Mouse (Mus musculus): ENCODE measurements around the gene Grtp1. TPM values are rescaled to one million over a fixed set of nuclear protein-coding genes. Genes with fewer than 3 reads are reported as not detected.
A peak's percentile ranks its signal among the peaks of the same experiment; 100 is the strongest.

The Grtp1 gene
- polyA plus RNA-seq, 1 experiment from 2014 or later, result 13.6 TPM

DNA sequence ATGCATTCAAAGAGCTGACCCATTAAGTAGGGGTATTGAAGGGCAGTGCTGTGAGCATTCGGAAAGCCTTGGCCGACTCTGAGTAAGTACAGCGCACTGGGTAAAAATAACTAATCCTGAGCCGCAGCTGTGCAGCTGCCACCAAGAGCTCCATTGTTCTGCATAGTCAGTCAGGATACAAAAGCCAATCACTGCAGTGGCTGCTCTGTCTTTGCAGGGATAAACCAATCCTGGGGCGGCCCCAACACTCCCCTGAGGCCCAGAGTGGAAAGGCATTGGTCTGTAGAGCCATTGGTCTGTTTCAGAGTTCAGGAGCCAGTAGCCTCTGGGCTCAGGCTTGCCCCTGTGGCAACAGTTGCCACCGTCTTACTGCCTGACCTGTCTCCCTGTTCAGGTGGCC is 25.9 kb upstream of the Grtp1 start:
- peak; percentile 23 for ATAC-seq (replicated peaks; ENCODE audit: insufficient number of reproducible peaks, insufficient read depth, low FRiP score, low read depth)
- H3K27me3 ChIP-seq, result no peaks in the 10 kb centered on the region
- 0 out of 2 replicates have a peak overlapping the region, but pooled peaks have one; percentile 9 for H3K9ac ChIP-seq
- no peaks in the 10 kb centered on the region for H3K9me3 ChIP-seq (replicated peaks)
- H3K4me3 ChIP-seq, result no peak overlapping the region
- peak overlapping the region; percentile 79 for H3K27ac ChIP-seq
- 0 out of 2 replicates have a peak overlapping the region, but pooled peaks have one; percentile 12 for H3K4me2 ChIP-seq
- WGBS, result 40% methylated on average over 6 of the region's 6 CpGs
- peaks cover 51% of the 10 kb centered on the region for H3K4me1 ChIP-seq (replicated peaks)
- H3K36me3 ChIP-seq, result peaks cover 21% of the 10 kb centered on the region; the same call in 1 of the 2 replicates

DNA sequence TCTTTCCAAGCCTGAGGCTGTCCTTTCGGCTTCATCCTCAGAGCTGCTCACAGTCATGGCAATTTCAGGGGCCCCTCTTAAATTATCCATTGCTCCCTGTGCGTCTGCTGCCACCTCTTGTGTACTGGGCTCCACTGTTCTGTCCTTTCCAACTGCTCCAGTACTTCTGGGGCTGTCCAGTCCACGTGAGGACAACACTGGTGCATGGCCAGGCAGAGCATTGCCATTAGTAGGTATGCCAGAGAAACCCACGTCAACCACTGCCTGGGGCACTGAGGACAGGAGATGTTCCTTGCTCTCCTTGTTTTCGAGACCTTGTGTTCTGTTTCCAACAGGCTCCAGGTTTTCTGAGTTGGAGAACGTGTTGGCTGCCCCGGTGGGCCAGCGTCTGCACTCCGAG is 24.0 kb upstream of the Grtp1 start:
- no peak for ATAC-seq (replicated peaks; ENCODE audit: insufficient number of reproducible peaks, insufficient read depth, low FRiP score, low read depth)

DNA sequence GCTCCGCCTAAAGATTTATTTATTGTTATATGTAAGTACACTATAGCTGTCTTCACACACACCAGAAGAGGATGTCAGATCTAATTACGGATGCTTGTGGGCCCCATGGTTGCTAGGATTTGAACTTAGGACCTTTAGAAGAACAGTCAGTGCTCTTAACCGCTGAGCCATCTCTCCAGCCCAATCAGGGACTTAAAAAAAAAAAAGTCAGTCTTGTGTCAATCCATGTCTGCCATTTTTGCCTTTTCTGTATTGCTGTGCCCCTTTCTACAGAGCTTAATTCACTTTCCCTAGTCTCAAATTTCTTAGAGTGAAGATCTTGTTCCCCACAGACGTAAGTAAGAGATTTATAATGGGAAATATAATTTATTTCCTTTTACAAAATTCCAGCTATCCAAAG is 18.0 kb upstream of the Grtp1 start:
- Histone ChIP-seq H3K4me1 (replicated peaks) (peaks cover 21% of the 10 kb centered on the region), H3K4me3 (no peak overlapping the region), H3K9ac (no peak overlapping the region), H3K36me3 (peaks cover 12% of the 10 kb centered on the region; the same call in 1 of the 2 replicates), H3K4me2 (no peak overlapping the region), H3K27ac (no peak overlapping the region), H3K9me3 (replicated peaks) (no peaks in the 10 kb centered on the region), H3K27me3 (no peaks in the 10 kb centered on the region)
- ATAC-seq (replicated peaks; ENCODE audit: insufficient number of reproducible peaks, insufficient read depth, low FRiP score, low read depth), result no peak
- WGBS, result 82% methylated on average over 4 of the region's 4 CpGs

More for the DNA sequence above, 24.0 kb upstream of the Grtp1 start:
- Histone ChIP-seq H3K27me3 (no peaks in the 10 kb centered on the region), H3K9ac (no peak overlapping the region), H3K27ac (no peak overlapping the region), H3K4me1 (replicated peaks) (peaks cover 36% of the 10 kb centered on the region), H3K4me2 (no peak overlapping the region), H3K9me3 (replicated peaks) (no peaks in the 10 kb centered on the region), H3K4me3 (no peak overlapping the region), H3K36me3 (peaks cover 21% of the 10 kb centered on the region; the same call in 1 of the 2 replicates)
- WGBS, result 80% methylated on average over 9 of the region's 9 CpGs

DNA sequence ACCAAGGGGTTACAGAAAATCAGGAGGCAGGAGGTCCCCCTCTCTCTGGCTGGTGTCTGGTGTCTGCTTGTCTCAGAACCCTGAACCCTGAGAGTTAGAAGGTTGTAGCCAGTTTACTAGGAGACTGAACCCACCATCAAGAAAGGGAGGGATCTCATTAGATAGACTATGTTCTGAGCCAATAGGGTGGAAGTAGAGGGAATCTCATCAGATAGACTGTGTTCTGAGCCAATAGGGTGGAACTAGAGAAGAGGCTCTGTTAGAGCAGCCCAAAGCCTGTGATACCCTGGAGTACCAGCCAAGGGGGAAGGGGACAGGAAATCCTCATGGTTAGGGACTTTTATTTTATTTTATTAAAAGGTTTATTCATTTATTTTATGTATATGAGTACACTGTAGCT is 17.6 kb upstream of the Grtp1 start:
- no peak overlapping the region for H3K27ac ChIP-seq
- no peaks in the 10 kb centered on the region for H3K9me3 ChIP-seq (replicated peaks)
- peaks cover 8% of the 10 kb centered on the region; the same call in 1 of the 2 replicates for H3K36me3 ChIP-seq
- peaks cover 26% of the 10 kb centered on the region for H3K4me1 ChIP-seq (replicated peaks)
- H3K27me3 ChIP-seq, result no peaks in the 10 kb centered on the region
- H3K4me3 ChIP-seq, result no peak overlapping the region
- H3K9ac ChIP-seq, result no peak overlapping the region
- ATAC-seq (replicated peaks; ENCODE audit: insufficient number of reproducible peaks, insufficient read depth, low FRiP score, low read depth), result no peak
- no peak overlapping the region for H3K4me2 ChIP-seq

DNA sequence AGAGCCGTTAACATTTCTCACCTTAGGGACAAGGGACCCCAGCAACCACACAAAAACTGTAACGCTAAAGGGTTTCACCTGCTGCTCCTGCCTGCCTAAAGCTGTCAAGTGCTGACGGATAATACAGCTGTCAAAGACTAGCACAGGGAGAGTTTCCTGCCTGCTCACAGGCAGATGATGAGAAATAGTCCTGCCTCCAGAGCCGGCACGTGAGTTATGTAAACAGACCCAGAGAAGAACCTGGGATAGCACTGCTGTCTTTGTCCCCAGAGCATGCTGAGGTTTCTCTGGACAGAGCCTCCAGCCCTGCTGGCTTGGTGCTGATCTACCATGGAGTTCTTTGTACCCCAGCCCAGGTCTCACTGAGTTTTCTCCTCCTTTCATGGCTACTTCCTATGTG is 16.7 kb upstream of the Grtp1 start:
- H3K27ac ChIP-seq, result peak overlapping the region; percentile 61
- H3K36me3 ChIP-seq, result no peaks in the 10 kb centered on the region; the same call in 1 of the 2 replicates
- no peaks in the 10 kb centered on the region for H3K9me3 ChIP-seq (replicated peaks)
- ATAC-seq (replicated peaks; ENCODE audit: insufficient number of reproducible peaks, insufficient read depth, low FRiP score, low read depth), result no peak
- H3K9ac ChIP-seq, result no peak overlapping the region
- no peak overlapping the region for H3K4me3 ChIP-seq
- WGBS, result 33% methylated on average over 5 of the region's 5 CpGs
- H3K4me1 ChIP-seq (replicated peaks), result peaks cover 26% of the 10 kb centered on the region
- no peaks in the 10 kb centered on the region for H3K27me3 ChIP-seq
- no peak overlapping the region for H3K4me2 ChIP-seq

DNA sequence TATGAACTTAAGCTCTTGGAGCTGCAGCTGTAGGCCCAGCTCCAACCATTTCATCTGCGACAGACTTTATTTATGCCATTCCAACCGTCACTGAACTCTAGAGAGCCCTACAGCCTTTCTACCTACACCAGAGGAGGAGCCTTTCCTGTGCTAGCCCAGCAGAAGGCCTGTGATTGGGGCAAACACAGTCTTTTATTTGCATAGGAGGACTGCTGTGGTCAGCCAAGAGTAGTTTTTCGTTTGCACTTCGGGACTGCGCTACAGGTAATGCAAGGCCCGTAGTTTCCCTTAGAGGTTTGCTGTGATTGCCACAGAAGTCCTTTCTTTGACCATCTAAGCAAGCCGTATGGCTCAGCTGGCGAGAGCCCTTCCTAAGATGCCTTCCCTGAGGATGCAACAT is 16.0 kb upstream of the Grtp1 start:
- WGBS, result 68% methylated on average over 8 of the region's 8 CpGs
- no peak overlapping the region for H3K9ac ChIP-seq
- no peaks in the 10 kb centered on the region; the same call in 1 of the 2 replicates for H3K36me3 ChIP-seq
- ATAC-seq (replicated peaks; ENCODE audit: insufficient number of reproducible peaks, insufficient read depth, low FRiP score, low read depth), result no peak
- no peak overlapping the region for H3K4me2 ChIP-seq
- no peaks in the 10 kb centered on the region for H3K27me3 ChIP-seq
- H3K4me1 ChIP-seq (replicated peaks), result peaks cover 28% of the 10 kb centered on the region
- no peak overlapping the region for H3K4me3 ChIP-seq
- H3K27ac ChIP-seq, result peak overlapping the region; percentile 61
- no peaks in the 10 kb centered on the region for H3K9me3 ChIP-seq (replicated peaks)

DNA sequence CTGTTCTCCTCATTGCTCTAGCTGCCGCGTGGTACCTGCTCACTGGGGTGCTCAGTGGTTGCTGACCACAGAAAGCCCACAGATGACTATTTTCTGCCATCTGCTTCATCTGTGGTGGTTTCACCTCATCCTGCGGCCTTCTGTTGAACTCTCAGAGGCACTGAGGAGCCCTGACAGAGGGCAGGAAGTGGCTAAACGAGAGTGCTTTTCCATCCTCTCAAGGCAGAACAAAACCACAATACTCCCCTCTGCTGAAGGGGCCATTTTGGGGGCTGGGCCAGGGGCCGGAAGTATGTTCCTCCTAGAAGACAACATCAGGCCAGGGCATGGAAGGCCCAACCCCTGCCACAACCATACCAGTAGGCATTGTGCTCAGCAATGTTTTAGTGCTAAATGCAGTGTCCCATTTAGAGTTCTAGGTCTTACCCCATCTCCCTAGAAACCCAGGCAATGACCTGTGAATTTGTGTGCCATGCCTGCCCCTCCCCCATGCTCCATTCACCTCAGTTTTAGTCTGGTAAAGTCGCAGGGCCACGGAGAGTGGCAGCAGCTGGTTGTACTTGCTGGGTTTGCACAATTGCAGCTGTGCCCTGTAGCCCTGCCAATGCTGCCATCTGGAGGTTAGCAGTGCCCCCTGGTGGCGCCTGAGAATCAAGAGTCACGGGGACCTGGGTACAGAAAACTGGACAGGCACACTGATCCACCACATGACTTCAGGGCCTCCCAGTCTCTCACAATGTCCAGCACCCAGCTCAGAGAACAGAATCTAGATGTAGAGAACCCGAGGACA is 13.3 kb upstream of the Grtp1 start:
- no peaks in the 10 kb centered on the region for H3K9me3 ChIP-seq (replicated peaks)
- H3K27ac ChIP-seq, result peak overlapping the region; percentile 58
- H3K4me3 ChIP-seq, result no peak overlapping the region
- no peaks in the 10 kb centered on the region for H3K36me3 ChIP-seq
- peaks cover 46% of the 10 kb centered on the region for H3K4me1 ChIP-seq (replicated peaks)
- no peak overlapping the region for H3K9ac ChIP-seq
- WGBS, result 17% methylated on average over 10 of the region's 10 CpGs
- no peaks in the 10 kb centered on the region for H3K27me3 ChIP-seq
- ATAC-seq (replicated peaks; ENCODE audit: insufficient number of reproducible peaks, insufficient read depth, low FRiP score, low read depth), result peak; percentile 53
- H3K4me2 ChIP-seq, result peak overlapping the region; percentile 35

DNA sequence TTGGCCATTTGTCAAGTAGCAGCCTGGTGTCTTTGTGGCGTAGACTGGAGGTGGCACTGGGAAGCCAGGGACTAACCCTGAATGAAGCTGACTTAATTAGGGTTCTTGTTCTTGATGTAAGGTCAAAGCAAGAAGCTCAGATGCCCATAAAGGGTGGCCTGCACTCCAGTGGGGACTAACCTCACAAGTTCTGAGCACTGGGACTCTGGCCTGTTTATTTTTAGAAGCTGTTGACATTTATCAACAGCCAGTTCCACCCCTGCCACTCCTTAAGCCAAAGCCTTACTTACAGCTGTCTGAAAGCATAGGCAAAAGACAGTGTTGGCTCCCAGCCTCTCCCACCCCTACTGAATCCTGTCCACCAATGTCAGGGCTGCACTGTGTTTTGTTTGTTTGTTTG is 9.3 kb upstream of the Grtp1 start:
- Histone ChIP-seq H3K4me3 (no peak overlapping the region), H3K9ac (no peak overlapping the region), H3K9me3 (replicated peaks) (no peaks in the 10 kb centered on the region), H3K27ac (peak overlapping the region; percentile 94), H3K36me3 (no peaks in the 10 kb centered on the region), H3K4me2 (peak overlapping the region; percentile 38), H3K27me3 (no peaks in the 10 kb centered on the region), H3K4me1 (replicated peaks) (peaks cover 40% of the 10 kb centered on the region)
- 54% methylated on average over 1 of the region's 1 CpGs for WGBS
- peak; percentile 72 for ATAC-seq (replicated peaks; ENCODE audit: insufficient number of reproducible peaks, insufficient read depth, low FRiP score, low read depth)

DNA sequence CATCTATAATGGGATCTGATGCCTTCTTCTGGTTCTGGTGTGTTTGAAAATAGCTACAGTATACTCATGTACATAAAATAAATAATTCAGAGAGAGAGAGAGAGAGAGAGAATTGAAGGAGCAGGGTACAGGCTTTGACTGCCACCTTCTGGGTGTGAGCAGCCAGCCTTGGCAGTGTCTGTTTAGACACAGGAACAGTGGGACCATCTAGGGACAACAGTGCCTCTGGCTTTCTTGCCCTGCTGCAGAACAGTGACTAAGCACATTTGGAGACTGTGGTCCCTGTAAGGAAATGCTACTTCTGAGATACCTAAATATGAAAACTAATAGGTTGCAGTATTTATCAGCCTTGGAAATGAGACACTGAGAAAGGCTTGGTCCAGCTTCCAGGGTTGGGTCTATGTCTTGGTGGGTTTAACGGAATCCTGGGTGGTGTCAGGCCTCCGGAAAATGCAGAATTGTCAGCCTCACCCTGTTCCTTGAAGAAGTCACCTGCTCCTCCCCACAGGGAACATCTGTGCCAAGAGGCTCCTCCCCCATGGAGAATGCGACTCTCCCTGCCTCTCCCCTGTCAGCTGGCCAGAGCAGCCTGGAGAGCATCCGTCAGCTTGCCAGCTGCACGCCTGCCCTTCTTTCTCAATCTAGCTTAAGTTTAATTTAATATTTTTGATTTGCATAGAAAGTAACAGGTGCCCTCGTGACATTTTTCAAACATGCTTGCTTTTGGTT is 8.4 kb upstream of the Grtp1 start:
- H3K4me2 ChIP-seq, result peak overlapping the region; percentile 38; the same call in 1 of the 2 replicates
- no peak overlapping the region for H3K4me3 ChIP-seq
- peak overlapping the region; percentile 94 for H3K27ac ChIP-seq
- no peak overlapping the region for H3K9ac ChIP-seq
- 21% methylated on average over 6 of the region's 6 CpGs for WGBS
- peak; percentile 40; the same call in 1 of the 2 replicates for ATAC-seq (replicated peaks; ENCODE audit: insufficient number of reproducible peaks, insufficient read depth, low FRiP score, low read depth)
- H3K4me1 ChIP-seq (replicated peaks), result peaks cover 43% of the 10 kb centered on the region
- no peaks in the 10 kb centered on the region for H3K27me3 ChIP-seq
- no peaks in the 10 kb centered on the region for H3K9me3 ChIP-seq (replicated peaks)
- H3K36me3 ChIP-seq, result no peaks in the 10 kb centered on the region

DNA sequence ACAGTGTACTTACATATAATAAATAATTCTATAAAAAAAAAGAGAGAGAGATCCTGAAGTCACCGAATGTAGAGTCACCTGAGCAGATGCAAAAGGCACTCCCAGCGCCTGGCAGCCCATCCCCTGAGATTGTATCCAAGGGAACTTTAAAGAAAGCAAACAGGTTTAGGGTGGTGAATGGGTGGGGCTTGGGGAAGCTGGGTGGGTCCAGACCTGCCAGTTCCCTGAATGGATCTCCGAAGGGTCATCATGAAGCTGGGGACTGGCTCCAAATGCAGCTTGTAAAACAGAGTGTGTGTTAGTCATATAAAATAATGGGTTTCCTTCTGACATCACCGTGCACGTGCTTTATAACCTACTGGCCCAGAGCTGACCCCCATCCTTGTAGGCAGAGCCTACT is 5.9 kb upstream of the Grtp1 start:
- 41% methylated on average over 5 of the region's 5 CpGs for WGBS
- H3K9me3 ChIP-seq (replicated peaks), result no peaks in the 10 kb centered on the region
- no peaks in the 10 kb centered on the region for H3K36me3 ChIP-seq
- H3K4me3 ChIP-seq, result no peak overlapping the region
- H3K4me2 ChIP-seq, result no peak overlapping the region
- ATAC-seq (replicated peaks; ENCODE audit: insufficient number of reproducible peaks, insufficient read depth, low FRiP score, low read depth), result no peak
- no peak overlapping the region for H3K9ac ChIP-seq
- H3K27me3 ChIP-seq, result peaks cover 13% of the 10 kb centered on the region
- H3K27ac ChIP-seq, result no peak overlapping the region
- H3K4me1 ChIP-seq (replicated peaks), result peaks cover 42% of the 10 kb centered on the region

DNA sequence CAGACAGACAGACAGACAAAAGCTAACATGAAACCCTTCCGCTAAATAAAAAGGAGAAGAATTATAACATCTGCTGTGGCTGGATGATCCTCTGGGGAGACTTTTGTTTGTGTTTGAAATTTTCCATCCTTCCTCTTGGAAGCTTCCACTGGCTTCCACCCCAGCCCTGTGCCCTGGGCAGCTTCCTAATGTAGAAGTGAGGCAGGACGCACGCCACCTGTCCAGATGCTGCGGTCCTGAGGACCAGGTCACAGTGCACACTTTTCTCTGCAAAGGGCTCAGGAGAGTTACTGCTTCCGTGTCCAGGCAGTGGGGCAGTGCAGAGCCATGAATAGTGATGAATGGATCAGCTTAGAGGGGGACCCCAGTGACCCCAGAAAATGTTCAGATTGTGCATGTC is 4.9 kb upstream of the Grtp1 start:
- Histone ChIP-seq H3K4me2 (no peak overlapping the region), H3K4me1 (replicated peaks) (peaks cover 42% of the 10 kb centered on the region), H3K27ac (no peak overlapping the region), H3K9ac (no peak overlapping the region), H3K4me3 (no peak overlapping the region), H3K36me3 (no peaks in the 10 kb centered on the region), H3K27me3 (peaks cover 18% of the 10 kb centered on the region), H3K9me3 (replicated peaks) (no peaks in the 10 kb centered on the region)
- WGBS, result 75% methylated on average over 5 of the region's 5 CpGs
- no peak for ATAC-seq (replicated peaks; ENCODE audit: insufficient number of reproducible peaks, insufficient read depth, low FRiP score, low read depth)
